Mouse (Mus musculus) small intestine, adult 2 months (tissue): ENCODE results near the gene Ghrl. TPM values are rescaled to one million over a fixed set of nuclear protein-coding genes. Genes with fewer than 3 reads are reported as not detected.

Experiments
- H3K27ac ChIP-seq: fragments of 200-500 bp; 2 replicates; pipeline ENCODE4 v1.5.1; 2012; ENCODE audit warnings: low read depth, low read length, control low read depth, inconsistent platforms; ENCODE audit not compliant: insufficient read depth
- H3K27me3 ChIP-seq: fragments of 200-500 bp; 2 replicates; pipeline ENCODE4 v1.6.1; 2012; ENCODE audit warnings: mild to moderate bottlenecking, moderate library complexity, low read length, inconsistent platforms; ENCODE audit not compliant: control insufficient read depth, insufficient read depth
- H3K36me3 ChIP-seq: fragments of 200-500 bp; 2 replicates; pipeline ENCODE4 v1.6.1; 2012; ENCODE audit warnings: mild to moderate bottlenecking, low read length, control low read depth, inconsistent platforms; ENCODE audit not compliant: control insufficient read depth, insufficient read depth
- H3K4me1 ChIP-seq: fragments of 200-500 bp; 2 replicates; pipeline ENCODE4 v1.6.1; 2012; ENCODE audit warnings: low read length, inconsistent platforms, mixed read lengths; ENCODE audit not compliant: control insufficient read depth, insufficient read depth, insufficient read length
- H3K4me3 ChIP-seq: fragments of 200-500 bp; 2 replicates; pipeline ENCODE4 v1.5.1; 2012; ENCODE audit warnings: low read depth, mild to moderate bottlenecking, control low read depth, inconsistent platforms, low read length, moderate library complexity
- CTCF ChIP-seq: fragments of 200-500 bp; IDR thresholded peaks from 2 replicates; pipeline ENCODE4 v1.5.1; 2012; ENCODE audit warnings: low read depth, mild to moderate bottlenecking, control low read depth, inconsistent platforms, low read length, moderate library complexity, mixed read lengths; ENCODE audit not compliant: insufficient replicate concordance, insufficient read length; ENCODE audit errors: extremely low read depth
- POLR2A ChIP-seq: fragments of 200-500 bp; IDR thresholded peaks from 2 replicates; pipeline ENCODE4 v1.6.1; 2012; ENCODE audit warnings: low read depth, mild to moderate bottlenecking, control low read depth, inconsistent platforms, low read length, moderate library complexity
- WGBS: fragments of 180-500 bp; shearing (Covaris S2); methylation state at CpG from one replicate; pipeline ENCODE4 v1.1.7; 2018; 5-methylcytosine and 5-hydroxymethylcytosine counted together
- polyA plus RNA-seq: library from polyadenylated mRNA; depleted of rRNA; stranded (reverse); fragments of >200 nt; gene quantifications from 2 replicates; pipeline ENCODE4 v1.2.3, GENCODE M21; 2012

Gene Ghrl
- polyA plus RNA-seq, 1 experiment = 14.0 TPM

DNA sequence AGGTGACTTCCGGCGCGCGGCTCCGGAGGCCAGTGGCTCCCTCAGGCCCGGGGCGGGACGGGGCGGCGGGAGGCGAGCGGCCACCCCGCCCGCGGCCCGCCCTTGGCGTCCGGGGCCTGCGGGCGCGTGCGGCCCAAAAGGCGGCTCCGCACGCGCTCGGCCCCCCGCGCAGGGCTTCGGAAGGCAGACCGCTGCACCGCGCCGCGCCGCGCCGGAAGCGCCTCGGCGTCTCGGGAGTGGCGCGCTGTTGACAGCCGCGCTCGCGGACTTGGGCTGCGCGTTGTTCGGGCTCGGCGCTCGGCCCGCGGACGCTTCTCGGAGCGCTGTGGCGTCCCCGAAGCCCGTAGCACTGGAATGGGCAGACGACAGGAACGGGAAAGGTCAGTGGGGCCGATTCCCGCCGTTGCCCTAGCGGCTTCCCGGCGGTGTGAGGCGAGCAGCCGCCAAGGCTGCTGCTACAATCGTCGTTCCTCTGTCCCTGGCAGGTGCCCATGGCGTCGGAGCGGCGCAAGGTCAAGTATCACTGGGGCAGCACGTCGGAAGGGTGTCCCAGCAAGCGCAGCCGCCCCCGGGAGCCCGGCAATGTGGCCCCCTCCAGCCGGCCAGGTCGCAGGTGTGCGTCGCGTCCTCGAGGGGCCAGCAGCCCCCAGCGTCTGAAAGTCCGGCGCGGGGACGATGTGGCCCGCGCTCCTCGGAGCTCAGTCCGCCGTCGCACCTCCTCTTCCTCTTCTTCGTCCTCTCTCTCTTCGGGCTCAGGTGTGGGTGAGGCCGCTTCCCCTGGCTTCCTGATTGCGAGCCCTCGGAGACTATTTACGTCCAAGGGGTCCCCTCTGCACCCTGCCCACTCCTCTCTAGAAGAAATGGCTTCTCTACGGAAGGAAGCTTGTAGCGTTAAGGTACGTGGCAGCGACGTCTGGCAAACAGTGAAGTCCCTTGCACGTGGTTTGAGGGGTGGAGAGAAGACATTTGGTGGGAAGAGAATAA, 22.2 kb downstream of the Ghrl start:
- H3K27me3 ChIP-seq = no peaks in the 10 kb centered on the region
- peak overlapping the region; percentile 92 for H3K27ac ChIP-seq
- TF ChIP-seq POLR2A (0 out of 2 replicates have a peak, but pooled peaks have one; percentile 3), CTCF (no peak)
- H3K4me3 ChIP-seq = peak overlapping the region; percentile 95
- WGBS = under 1% methylated on average over 113 of the region's 113 CpGs
- peaks cover 30% of the 10 kb centered on the region for H3K36me3 ChIP-seq
- H3K4me1 ChIP-seq = peaks cover 6% of the 10 kb centered on the region; the same call in 1 of the 2 replicates

DNA sequence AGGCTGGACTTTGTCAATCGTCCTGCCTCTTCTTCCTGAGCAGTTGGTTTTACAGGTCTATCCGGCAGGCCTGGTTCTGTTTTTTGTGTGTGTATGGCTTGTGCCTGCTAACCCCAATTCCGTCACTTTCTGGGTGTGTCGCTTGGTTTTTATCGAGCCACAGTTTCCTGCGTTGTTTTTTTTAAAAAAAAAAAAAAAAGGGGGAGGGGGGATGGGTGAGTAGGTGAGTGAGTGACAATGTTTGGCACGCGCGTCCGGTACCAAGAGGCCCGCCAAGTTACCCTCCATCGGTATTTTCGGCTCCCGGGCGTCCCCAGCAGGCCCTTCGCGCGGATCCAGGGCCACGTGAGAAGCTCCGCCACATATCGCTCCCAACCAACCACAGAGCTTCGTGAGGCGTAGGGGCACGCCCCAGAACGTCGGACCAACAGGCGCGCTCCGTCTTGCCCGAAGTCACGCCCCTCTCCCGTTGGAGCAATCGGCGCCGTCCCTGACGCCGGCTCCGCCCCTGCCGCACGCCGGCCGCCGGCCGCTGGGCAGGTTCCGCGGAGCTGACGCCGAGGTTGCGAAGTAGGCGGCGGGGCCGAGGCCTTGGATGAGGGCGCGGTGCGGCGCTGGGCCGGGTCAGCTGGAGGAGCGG, 23.0 kb downstream of the Ghrl start, which contains the start of gene Tatdn2:
TSS of gene Tatdn2 (plus strand) at position 469 of the 640 bp plus-strand sequence.
- H3K4me3 ChIP-seq = peak within 1 kb of the TSS; percentile 95
- peaks cover 6% of the 10 kb centered on the region; the same call in 1 of the 2 replicates for H3K4me1 ChIP-seq
- H3K27ac ChIP-seq = peak within 1 kb of the TSS; percentile 92
- no peaks in the 10 kb centered on the region for H3K27me3 ChIP-seq
- under 1% methylated on average over 58 of the region's 58 CpGs for WGBS
- TF ChIP-seq CTCF = no peak
- peak; percentile 1; the same call in 1 of the 2 replicates for TF ChIP-seq POLR2A
- peaks cover 30% of the 10 kb centered on the region for H3K36me3 ChIP-seq

DNA sequence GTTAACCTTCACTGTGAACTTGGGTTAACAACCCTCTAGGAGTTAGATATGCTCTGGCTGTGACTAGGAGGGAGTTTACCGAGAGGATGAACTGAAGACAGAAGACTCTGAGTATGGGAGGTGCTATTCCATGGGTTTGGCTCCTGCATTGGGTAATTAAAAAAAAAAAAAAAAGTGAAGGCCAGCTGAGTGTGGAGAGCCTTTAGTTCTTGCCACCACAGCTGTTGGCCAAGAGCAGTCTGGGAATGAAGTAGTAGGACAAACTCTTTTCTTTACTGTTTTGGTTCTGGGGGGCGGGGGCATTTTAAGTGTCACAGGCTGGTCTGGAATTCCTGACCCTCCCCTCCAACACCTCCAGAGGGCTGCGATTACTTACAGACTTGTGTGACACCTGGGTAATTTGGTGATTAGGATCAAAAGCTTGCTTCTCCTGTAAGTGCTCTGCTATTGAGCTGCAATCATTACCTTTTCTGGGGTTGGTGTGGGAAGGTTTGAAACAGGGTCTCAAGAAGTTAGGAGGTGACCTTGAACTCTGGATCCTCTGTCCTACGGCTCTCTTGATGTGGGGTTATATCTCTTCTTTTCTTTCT, 23.8 kb downstream of the Ghrl start:
- no peak overlapping the region for H3K4me3 ChIP-seq
- H3K36me3 ChIP-seq = peaks cover 28% of the 10 kb centered on the region
- WGBS = 25% methylated on average over 4 of the region's 4 CpGs
- no peaks in the 10 kb centered on the region for H3K27me3 ChIP-seq
- peaks cover 10% of the 10 kb centered on the region for H3K4me1 ChIP-seq
- peak overlapping the region; percentile 78 for H3K27ac ChIP-seq
- TF ChIP-seq CTCF (no peak), POLR2A (no peak)

DNA sequence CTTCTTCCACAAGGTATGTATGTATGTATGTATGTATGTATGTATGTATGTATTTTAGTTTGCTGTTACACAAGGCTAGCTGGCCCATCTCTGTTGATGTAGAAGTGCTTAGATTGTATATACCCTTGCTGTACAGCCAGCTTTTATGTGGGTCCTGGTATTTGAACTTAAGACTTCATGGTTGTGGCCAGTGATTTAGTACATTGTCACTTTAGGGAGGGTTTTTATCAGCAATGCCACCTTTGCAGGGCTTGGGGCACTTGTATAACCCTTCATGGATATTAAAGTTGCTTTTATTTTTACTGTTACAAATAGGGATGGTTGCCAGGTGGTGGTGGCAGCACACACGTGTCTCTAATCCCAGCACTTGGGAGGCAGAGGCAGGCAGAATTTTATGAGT, 24.5 kb downstream of the Ghrl start:
- H3K36me3 ChIP-seq = peaks cover 28% of the 10 kb centered on the region
- peaks cover 13% of the 10 kb centered on the region for H3K4me1 ChIP-seq
- H3K27me3 ChIP-seq = no peaks in the 10 kb centered on the region
- no peak overlapping the region for H3K4me3 ChIP-seq
- no peak for TF ChIP-seq POLR2A
- TF ChIP-seq CTCF = no peak
- no peak overlapping the region for H3K27ac ChIP-seq
- 63% methylated on average over 1 of the region's 1 CpGs for WGBS

DNA sequence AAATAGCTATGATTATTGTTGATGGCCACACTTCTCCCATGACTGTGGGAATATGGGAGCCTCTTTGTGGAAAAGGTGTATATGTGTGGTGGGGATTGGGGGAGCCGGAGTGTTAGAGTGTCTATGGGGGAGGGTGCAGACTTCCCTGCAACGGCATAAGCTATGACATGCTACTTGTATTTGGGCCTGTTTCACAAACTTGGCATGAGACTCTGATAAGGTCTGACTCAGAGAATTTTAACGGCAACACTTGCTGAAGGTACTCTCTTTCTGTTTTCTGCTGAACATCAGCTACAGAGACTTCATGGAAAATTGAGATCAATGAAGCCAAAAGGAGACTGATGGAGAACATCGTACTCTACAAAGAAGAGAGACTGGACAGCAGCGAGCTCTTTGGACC, 26.3 kb downstream of the Ghrl start:
- peaks cover 34% of the 10 kb centered on the region for H3K36me3 ChIP-seq
- H3K27ac ChIP-seq = no peak overlapping the region
- TF ChIP-seq CTCF (no peak), POLR2A (no peak)
- H3K27me3 ChIP-seq = no peaks in the 10 kb centered on the region
- peaks cover 19% of the 10 kb centered on the region for H3K4me1 ChIP-seq
- no peak overlapping the region for H3K4me3 ChIP-seq
- WGBS = 88% methylated on average over 5 of the region's 5 CpGs

DNA sequence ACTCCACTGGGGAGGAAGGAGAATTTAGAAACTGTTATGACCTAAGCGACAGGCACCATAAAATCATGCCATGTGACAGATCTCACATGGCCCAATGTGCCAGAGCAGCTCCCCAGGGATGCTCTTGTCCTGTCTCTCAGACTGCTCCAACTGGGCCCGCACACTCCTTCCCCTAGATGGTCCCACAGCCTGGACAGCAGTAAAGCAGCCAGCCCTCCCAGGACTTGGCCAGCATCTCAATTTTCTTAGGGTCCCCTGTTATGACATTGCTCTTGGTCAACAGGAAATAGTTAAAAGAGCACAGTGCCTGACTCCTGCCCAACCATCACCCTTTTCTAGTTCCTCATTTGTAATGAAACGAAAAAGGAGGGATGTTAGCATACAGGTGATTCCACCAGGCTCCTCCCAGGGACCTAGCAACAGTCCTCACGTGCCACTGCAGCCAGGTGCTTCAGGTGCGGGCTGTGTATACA, 27.0 kb downstream of the Ghrl start:
- H3K27ac ChIP-seq = no peak overlapping the region
- WGBS = 65% methylated on average over 5 of the region's 5 CpGs

More for the DNA sequence above, 27.0 kb downstream of the Ghrl start:
- TF ChIP-seq CTCF = no peak
- no peak for TF ChIP-seq POLR2A
- Histone ChIP-seq H3K36me3 (peaks cover 39% of the 10 kb centered on the region), H3K4me3 (no peak overlapping the region), H3K4me1 (peaks cover 19% of the 10 kb centered on the region), H3K27me3 (no peaks in the 10 kb centered on the region)
